Mouse (Mus musculus) induced T-regulatory cell, adult 2 months (primary cell): ENCODE results near the gene Wfikkn2.
A peak's percentile ranks its signal among the peaks of the same experiment; 100 is the strongest.

Experiments
- DNase-seq: peaks from one replicate; pipeline ENCODE4 v3.0.0-alpha.2; 2012; ENCODE audit warnings: low read depth

The Wfikkn2 gene

DNA sequence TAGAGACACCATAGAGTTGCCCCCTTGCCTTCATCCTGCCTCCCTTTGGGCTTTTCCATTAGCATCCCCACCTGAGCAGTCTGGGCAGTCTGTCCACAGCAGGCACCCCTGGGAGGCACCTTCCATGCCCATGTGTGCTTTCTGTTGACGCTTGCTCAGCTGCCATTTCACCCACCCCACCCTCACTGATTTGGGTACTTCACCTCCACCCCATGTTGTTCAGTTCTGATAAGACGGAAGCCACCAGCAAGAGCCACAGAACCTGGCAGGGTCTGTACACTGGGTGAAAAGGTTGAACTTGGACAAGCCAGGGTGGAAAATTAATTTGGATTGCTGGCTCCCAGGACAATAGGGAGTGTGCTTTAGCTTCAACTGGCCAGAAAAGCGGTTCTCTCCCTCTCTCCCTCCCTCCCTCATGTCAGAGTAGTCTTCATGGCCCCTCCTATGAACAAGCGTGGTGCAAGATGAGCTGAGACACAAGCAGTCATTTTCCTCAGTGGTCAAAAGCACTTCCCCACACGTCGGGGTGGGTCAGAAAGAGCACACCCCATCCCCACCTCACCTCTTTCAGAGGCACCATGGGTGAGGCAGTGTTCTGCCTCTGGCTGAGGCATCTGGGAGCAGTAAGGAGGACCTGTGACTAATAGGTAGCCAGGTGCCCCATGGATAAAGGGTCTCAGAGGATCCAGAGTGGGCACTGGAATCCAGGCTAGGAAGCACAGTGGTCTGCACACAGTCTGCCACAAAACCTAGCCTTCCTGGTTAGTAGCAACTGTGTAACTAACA, 16.0 kb upstream of the Wfikkn2 start:
- no peak for DNase-seq

GRCm38 (mm10) chr11:94259814-94260213, 14.0 kb upstream of the Wfikkn2 start:
- peak; percentile 65 for DNase-seq

DNA sequence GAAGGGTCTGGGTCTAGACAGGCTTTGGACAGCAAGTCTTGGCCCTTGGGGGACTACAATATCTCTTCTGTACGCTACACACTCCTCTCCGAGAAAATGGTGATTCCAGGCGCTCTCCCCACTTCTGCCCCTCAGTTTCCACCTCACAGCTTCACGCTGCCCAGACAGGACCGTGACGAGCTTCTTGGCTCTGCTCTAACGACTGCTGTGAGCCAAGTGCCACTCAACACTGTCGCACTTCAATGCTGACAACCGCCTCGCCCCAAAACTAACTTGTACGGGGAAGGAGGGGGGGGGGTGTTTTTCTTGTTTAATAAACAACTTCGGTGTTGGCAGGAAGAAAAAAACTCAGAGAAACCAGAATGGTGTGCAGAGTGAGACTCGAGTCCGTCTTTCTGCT, 12.2 kb upstream of the Wfikkn2 start:
- no peak for DNase-seq

DNA sequence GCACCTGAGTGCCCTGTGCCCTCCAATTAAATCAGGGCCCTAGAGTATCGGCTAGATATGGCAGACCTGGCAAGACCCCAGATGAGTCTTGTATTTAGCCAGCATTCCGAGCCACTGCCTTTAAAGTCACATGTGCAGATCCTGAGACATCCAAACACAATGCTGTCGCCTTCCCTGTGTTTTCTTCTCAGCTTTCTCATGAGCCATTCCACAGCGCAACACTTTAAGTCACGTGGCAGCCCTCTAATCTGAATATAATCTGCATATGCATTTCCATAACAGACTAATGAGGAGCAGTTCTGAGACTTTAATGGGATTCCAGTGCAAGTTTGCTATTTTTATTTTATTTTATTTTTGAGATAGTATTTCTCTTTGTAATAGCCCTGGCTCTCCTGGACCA, 9.9 kb upstream of the Wfikkn2 start:
- DNase-seq, result no peak

- no peak for DNase-seq
These were observed 7.9 kb upstream of the Wfikkn2 start for GRCm38 (mm10) chr11:94253691-94254090.

DNA sequence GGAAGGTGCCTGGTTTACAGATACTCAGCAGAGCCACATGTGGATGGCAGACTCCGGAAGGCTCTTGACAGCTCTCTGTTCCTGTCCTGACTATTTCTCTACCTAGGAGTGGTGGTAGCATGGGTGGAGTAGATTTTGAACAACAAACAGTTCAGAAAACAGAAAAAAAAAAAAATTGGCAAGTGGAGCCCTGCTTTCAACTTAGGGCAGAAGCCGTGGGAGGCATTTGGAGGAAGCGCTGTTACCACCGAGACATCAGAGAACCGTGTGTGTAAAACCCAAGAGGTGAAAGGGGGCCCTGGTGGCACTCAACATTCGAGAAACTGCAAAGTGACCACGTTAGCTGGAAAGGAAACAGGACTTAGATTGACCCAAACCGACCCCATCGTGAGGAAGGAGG, 7.4 kb upstream of the Wfikkn2 start:
- DNase-seq, result peak; percentile 36

GRCm38 (mm10) chr11:94246789-94247061, 920 bp upstream of the Wfikkn2 start:
- DNase-seq, result no peak

DNA sequence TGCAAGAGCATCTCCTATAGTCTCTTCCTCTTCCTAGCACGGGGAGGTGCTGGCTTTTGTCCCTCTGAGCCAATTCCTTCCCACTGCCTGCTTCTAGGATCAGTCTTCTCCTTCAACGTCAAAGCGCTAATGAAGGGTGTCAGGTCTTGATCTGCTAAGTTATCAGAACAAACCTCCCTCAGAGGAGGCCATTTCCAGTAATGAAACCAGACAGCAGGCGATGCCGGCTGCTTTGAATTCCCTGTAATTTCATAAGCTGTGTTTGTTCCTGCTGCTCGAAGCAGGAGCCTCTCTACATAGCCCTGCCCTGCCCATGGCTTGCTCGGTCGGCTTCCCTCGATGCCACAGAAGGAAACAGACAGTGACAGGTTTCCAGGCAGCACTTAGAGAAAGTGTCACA, 1.4 kb downstream of the Wfikkn2 start:
- DNase-seq, result no peak

DNA sequence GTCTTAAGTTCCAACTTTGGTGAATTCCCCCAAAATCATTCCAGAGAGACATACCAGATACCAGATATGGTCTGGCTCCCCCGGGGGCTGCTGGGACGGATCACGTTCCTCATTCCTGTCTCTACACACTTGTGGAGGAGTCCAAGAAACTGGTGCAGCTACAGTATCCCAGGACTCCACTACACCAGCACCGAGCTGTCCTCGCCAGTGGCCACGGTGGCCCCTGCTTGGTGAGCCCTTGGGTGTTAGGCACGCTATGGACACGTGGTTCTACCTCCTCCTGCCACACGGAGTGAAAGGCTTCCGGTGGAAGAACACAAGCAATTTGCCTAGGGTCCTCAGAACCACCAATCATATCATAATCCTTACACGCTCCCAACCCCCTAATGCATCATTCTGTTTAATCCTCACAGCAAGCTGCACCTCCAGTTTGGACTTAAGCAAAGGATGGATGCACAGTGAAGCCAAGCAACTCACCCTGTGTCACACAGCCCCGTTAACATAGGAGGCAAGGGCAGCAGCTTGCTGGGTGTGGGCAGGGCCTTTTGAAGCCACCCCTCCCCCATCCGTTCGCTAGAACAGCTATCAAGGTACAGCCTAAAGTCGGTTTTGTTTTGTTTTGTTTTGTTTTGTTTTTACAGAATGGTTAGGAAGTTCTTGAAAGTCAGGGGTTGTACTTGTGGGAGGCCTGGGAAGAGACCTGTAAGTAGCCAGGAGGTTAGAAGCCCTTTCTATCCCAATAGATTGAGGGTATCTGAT, 2.2 kb downstream of the Wfikkn2 start:
- peak; percentile 69 for DNase-seq

DNA sequence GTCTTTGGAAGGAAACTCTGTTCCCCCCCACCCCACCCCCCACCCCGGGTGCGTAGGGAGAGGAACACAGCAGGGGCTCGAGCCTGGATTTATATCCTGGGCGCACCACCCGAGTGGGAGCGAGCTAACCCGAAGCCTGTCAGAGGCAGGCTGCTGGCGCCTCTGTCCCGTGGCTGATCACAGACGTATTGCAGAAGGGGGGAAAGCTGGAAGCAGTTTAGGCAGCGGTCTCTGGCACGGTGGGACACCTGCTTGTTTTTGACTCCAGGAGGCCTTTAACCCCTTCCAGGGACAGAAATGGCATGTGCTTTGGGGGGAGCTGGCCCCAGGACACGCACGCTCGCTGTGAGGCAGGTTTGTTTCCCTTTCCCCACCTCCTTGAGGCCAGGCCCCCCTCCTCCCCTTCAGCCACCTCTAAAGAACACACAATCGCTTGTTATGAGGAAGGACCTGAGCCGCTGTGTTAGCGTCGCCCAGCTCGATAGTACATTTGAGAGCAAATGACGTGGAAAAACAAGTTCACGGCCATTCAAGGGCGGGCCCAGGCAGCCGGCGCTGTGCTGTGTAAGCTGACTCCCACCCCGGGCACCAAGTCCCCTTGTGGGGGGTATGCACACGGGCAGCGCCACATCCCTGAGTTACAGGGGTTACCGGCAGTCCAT, 2.9 kb downstream of the Wfikkn2 start:
- peak; percentile 42 for DNase-seq

DNA sequence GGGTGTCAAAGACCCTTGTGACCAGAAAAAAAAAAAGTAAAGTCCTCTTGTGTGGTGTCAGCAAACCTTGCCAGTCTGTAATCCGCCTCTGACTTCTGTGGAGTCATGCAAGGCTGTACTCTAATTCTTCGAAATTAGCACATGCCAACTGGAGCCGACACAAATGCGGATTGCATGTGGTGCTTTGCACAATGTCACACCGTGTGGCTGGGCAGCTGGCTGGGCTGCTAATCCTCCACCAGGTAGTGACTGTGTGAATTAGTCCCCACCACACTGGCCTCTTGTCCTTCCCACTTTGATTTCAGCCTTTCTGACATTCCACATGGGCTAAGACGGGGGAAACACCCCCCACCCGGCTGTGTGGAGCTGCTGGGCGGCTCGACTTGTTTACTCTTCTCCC, 6.1 kb downstream of the Wfikkn2 start:
- no peak for DNase-seq

- DNase-seq, result no peak
These were observed 7.0 kb downstream of the Wfikkn2 start for GRCm38 (mm10) chr11:94238786-94239185.

DNA sequence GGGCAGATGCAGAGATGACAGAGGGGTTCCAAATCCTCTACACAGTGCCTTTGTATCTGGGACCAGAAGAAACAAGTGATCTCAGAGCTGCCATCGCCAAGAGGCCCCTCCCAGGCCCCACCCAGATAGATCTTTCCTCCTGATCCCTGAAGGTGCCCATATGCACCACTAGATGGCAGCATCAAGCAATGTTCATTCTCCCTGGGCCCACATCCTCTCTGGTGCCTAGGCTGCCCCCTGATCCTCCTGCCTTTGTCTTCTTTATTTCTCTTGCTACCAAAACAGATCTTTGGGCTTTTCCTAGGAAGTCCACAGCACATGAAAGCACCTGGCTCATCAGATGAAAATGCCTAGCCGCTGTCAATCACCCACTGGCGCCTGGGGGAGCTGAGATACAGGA, 9.7 kb downstream of the Wfikkn2 start:
- peak; percentile 91 for DNase-seq

- no peak for DNase-seq
These were observed 10.9 kb downstream of the Wfikkn2 start for GRCm38 (mm10) chr11:94234857-94235256.

DNA sequence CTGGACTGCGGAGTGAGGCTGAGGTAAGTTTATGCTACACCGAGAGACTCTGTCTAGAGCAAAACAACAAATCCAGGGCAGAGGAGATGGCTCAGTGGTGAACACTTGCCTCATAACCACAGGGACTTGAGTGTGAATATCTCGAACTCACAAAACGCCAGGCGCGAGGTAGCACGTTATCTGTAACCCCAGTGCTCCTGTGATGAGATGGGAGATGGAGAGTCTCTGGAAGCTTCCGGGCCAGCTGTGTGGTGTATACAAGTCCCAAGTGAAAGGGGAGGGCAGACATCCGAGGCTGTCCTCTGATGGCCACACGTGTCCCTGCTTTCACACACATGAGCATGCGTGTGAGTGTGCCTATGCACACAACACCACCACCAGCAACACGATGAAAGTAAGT, 11.4 kb downstream of the Wfikkn2 start:
- no peak for DNase-seq

GRCm38 (mm10) chr11:94233405-94233804, 12.4 kb downstream of the Wfikkn2 start:
- no peak for DNase-seq

DNA sequence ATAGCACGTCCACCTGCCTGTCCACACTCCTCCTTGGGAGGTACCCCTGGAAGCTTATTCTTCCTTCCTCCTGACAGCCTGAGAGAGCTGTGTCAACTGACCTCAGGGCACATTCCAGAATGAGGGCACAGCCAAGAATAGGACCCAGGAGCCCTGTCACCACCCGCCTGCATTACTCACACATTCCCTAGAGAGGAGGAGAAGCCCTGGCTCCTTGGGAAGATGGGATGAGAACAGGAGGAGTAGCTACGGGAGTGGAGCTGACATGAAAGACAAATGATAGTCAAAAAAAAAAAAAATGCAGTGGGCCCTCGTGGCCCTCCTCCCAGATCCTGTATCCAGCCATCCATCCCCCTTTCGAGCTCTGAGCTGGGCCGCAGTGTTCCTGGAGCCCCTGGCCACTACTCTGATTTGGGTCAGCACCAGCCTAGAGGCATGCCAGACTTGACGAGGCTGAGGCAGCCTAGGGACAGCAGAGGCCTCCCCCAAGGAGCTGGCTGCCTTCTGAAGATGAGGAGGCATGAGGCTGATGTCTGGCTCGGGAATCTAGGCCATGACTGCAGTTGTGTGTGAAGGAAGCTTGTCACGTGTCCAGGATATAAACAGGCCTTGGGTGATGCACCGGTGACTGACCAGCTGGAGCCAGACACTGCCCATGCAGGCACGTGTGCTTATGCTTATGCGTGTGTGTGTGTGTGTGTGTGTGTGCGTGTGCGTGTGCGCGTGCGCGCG, 13.8 kb downstream of the Wfikkn2 start:
- DNase-seq, result no peak

DNA sequence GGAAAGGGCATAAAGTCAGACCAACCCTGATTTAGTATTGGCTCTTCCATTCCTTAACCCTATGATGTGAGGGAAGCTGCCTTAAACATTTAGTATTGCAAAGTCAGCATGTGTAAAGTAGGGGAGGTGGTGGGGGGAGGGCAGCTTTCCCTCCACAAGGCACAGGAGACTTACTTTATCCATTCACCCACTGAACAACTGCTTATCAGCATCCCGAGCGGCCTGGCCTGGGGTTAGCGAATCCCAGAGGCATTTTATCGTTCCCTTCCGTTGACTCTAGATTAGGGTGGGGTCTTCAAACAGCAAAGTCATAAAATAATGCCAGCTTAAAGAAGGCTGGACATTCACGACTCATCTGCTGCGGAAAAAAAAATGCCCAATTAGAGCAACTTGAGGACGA, 15.6 kb downstream of the Wfikkn2 start:
- DNase-seq, result no peak

DNA sequence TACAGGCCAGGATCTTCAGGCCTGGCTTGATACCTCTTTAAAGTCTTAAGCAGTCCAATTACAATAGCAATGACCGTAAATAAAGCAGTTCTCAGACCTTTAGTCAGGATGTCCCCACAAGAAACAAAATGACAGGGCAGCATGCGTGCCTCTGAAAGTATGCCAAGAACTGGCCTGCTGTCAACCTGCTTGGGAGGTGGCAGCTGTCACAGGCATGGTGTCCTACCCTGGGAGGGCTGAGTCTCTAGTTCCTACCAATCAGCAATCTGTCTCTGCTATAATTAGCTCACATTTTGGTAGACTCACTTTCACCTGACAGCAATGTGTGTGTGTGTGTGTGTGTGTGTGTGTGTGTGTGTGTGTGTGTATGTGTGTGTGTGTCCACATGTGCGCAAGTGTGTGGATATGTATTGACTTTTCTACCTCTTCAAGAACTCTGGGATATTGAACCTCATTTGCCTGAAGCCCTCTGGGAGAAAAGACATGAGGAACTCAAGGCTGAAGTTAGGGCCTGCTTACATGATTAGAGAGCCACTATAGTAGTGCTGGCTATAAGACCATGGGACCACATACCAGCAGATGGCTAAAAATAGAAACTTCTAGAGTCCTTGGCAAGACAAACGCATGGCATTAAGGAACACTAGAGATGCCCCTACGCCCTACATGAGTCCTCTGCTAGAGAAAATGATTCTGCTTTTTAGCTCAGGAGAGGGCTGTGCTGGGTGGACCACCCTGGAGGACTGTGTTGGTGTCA, 16.4 kb downstream of the Wfikkn2 start:
- no peak for DNase-seq

- DNase-seq, result no peak
These were observed 17.4 kb downstream of the Wfikkn2 start for GRCm38 (mm10) chr11:94228416-94228815.

DNA sequence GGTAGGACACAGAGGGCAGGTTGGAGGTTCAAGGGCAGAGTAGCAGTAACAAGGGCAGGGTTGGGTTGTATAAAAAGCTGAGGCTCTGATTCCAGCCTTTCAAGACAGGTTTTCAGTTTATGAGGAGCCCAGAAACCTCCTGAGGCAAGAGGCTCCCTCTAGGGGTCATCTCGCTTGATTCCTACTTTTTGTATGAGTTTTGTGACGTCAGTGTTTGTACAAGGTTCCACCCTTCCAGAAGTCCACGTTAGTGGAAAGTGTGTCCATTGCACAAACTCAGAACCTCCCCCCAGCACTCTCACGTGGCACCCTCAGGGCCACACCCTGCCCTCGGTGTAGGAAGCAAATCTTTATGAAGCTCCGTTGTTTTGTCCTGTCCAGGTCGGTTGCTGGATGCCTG, 19.8 kb downstream of the Wfikkn2 start:
- DNase-seq, result peak; percentile 76

GRCm38 (mm10) chr11:94223531-94223930, 22.3 kb downstream of the Wfikkn2 start:
- peak; percentile 52 for DNase-seq
